9 mouse cellular contexts compared by ENCODE assay signal in the genomic region with DNA sequence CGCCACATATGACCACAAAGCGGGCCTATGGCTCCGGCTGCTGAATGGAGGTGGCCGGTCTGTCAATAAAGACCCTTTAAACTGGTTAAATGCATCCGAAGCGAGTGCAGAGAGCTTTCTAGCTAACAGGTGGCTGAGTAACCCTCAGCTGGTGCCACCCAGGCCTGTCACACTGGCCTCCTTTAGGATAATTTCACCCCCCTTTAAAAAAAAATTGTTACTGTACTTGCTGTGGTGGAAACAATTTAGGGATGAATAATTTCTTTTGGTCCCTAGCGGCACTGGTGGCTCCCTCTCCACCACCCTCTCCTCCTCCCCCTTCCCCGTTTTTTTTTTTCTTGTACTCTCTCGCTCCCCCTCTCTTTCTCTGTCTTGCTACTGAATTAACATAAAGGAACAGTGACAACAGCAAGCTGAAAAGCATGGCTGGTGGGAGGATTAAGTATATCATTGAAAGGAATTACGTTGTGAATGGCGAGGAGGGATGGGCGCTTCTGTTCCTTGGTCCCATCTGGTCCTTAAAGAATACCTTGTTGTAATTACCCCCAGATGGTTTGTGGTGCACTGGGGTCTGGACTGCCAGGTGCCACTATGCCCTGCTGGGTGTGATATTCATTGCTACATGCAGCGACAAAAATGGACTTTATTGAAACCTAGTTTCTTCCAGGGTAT.
DNase-seq lines count a peak whose midpoint lies in the region; ATAC-seq and TF ChIP-seq lines count a peak whose summit lies in the region.
"Had no signal": no experiment of that assay in that cellular context is flagged by ENCODE, and none has a peak within 500 bp of the region (broad histone marks: within the 10 kb centered on the region; RNA-seq: fewer than 3 reads in every experiment).

No protein-coding gene starts in this region.

- no peak for TF ChIP-seq CTCF in stomach, postnatal 0 days (IDR thresholded peaks at IDR 0.05; ENCODE audit: low read depth)

- 28% methylated on average over 13 of the region's 13 CpGs for WGBS in stomach, embryonic 14.5 days
- WGBS in stomach, postnatal 0 days, result 35% methylated on average over 13 of the region's 13 CpGs
- WGBS in forebrain, embryonic 14.5 days, result 2% methylated on average over 13 of the region's 13 CpGs

- ATAC-seq in stomach, embryonic 14.5 days (ENCODE audit: insufficient number of reproducible peaks, insufficient read depth, low FRiP score, low read depth), result no peak
- ATAC-seq in stomach, postnatal 0 days (ENCODE audit: low FRiP score, low TSS enrichment), result no peak
- ATAC-seq in forebrain, embryonic 14.5 days, result peak; percentile 92
- no peak for ATAC-seq in erythroid progenitor cell, adult 5-6 weeks (replicated peaks; ENCODE audit: low FRiP score, poor library complexity, severe bottlenecking)
- ATAC-seq: intestine, postnatal 0 days; liver, embryonic 12.5 days had no signal

- no peaks in the 10 kb centered on the region for H3K27me3 ChIP-seq in stomach, embryonic 14.5 days (ENCODE audit: control insufficient read depth, insufficient read depth, low read length)
- no peaks in the 10 kb centered on the region for H3K27me3 ChIP-seq in stomach, postnatal 0 days (ENCODE audit: control insufficient read depth, insufficient read depth, low read length)
- H3K27me3 ChIP-seq in forebrain, embryonic 14.5 days (replicated peaks; ENCODE audit: control insufficient read depth, insufficient read depth, low read length), result no peaks in the 10 kb centered on the region
- H3K27me3 ChIP-seq: liver, embryonic 12.5 days had no signal

- H3K27ac ChIP-seq in stomach, embryonic 14.5 days (ENCODE audit: low read length), result no peak overlapping the region
- H3K27ac ChIP-seq in stomach, postnatal 0 days (replicated peaks), result no peak overlapping the region
- H3K27ac ChIP-seq in forebrain, embryonic 14.5 days (ENCODE audit: low read depth, low read length), result peak overlapping the region; percentile 29; the same call in 1 of the 2 replicates
- H3K27ac ChIP-seq: liver, embryonic 12.5 days had no signal

- 0 out of 2 replicates have a peak overlapping the region, but pooled peaks have one; percentile 10 for H3K4me2 ChIP-seq in stomach, embryonic 14.5 days (replicated peaks; ENCODE audit: low read depth, low read length)
- H3K4me2 ChIP-seq in stomach, postnatal 0 days (replicated peaks; ENCODE audit: low read depth), result no peak overlapping the region
- H3K4me2 ChIP-seq in forebrain, embryonic 14.5 days (ENCODE audit: low read length), result peak overlapping the region; percentile 44
- H3K4me2 ChIP-seq: liver, embryonic 12.5 days had no signal

- no peak overlapping the region for H3K4me3 ChIP-seq in stomach, embryonic 14.5 days (ENCODE audit: low read depth, low read length)
- H3K4me3 ChIP-seq in stomach, postnatal 0 days (ENCODE audit: low read depth, low read length), result no peak overlapping the region
- peak overlapping the region; percentile 10; the same call in 1 of the 2 replicates for H3K4me3 ChIP-seq in forebrain, embryonic 14.5 days (ENCODE audit: low read depth, low read length)
- H3K4me3 ChIP-seq: liver, embryonic 12.5 days had no signal

- H3K36me3 ChIP-seq in stomach, embryonic 14.5 days (ENCODE audit: control insufficient read depth, insufficient read depth, low read length), result no peaks in the 10 kb centered on the region
- H3K36me3 ChIP-seq in stomach, postnatal 0 days (ENCODE audit: control insufficient read depth, insufficient read depth, low read length), result no peaks in the 10 kb centered on the region
- no peaks in the 10 kb centered on the region for H3K36me3 ChIP-seq in forebrain, embryonic 14.5 days (ENCODE audit: control insufficient read depth, insufficient read depth, low read length)
- H3K36me3 ChIP-seq: liver, embryonic 12.5 days had no signal

- no peak for DNase-seq in stomach, postnatal 0 days (ENCODE audit: low spot score)
- peak; percentile 85 for DNase-seq in forebrain, embryonic 14.5 days (ENCODE audit: low spot score)
- DNase-seq in mesoderm, embryonic 11.5 days (ENCODE audit: low read depth, low spot score), result peak; percentile 48
- no peak for DNase-seq in adrenal gland, adult 2 months
- no peak for DNase-seq in adrenal gland, adult 18-20 months (ENCODE audit: low spot score in 2 of 2)

- H3K9me3 ChIP-seq in stomach, embryonic 14.5 days (ENCODE audit: control insufficient read depth, low read depth, low read length), result no peaks in the 10 kb centered on the region
- H3K9me3 ChIP-seq in stomach, postnatal 0 days (ENCODE audit: control insufficient read depth, low read length), result no peaks in the 10 kb centered on the region
- H3K9me3 ChIP-seq in forebrain, embryonic 14.5 days (replicated peaks; ENCODE audit: control insufficient read depth, low read length), result no peaks in the 10 kb centered on the region
- H3K9me3 ChIP-seq: liver, embryonic 12.5 days had no signal

- no peak for TF ChIP-seq EP300 in stomach, postnatal 0 days (optimal IDR thresholded peaks at IDR 0.05)

- no peak overlapping the region for H3K9ac ChIP-seq in stomach, embryonic 14.5 days (replicated peaks; ENCODE audit: low read depth, low read length)
- no peak overlapping the region for H3K9ac ChIP-seq in stomach, postnatal 0 days (ENCODE audit: low read length)
- peak overlapping the region; percentile 9; the same call in 1 of the 2 replicates for H3K9ac ChIP-seq in forebrain, embryonic 14.5 days (ENCODE audit: low read length)
- H3K9ac ChIP-seq: liver, embryonic 12.5 days had no signal

- no peaks in the 10 kb centered on the region for H3K4me1 ChIP-seq in stomach, embryonic 14.5 days (ENCODE audit: control insufficient read depth, insufficient read depth, low read length)
- no peaks in the 10 kb centered on the region for H3K4me1 ChIP-seq in stomach, postnatal 0 days (replicated peaks; ENCODE audit: control insufficient read depth, insufficient read depth)
- H3K4me1 ChIP-seq in forebrain, embryonic 14.5 days (ENCODE audit: control insufficient read depth, insufficient read depth, low read length), result peaks cover 3% of the 10 kb centered on the region; the same call in 1 of the 2 replicates
- H3K4me1 ChIP-seq: liver, embryonic 12.5 days had no signal

Comparison
In these comparisons a context has a peak if more than half of its experiments do, and no peak if none do; other contexts are left out.
1. DNase-seq: peak in forebrain, embryonic 14.5 days (single experiment) and mesoderm, embryonic 11.5 days (single experiment); none in stomach, postnatal 0 days (single experiment), adrenal gland, adult 2 months (single experiment) and adrenal gland, adult 18-20 months (0 of 2).